Mouse (Mus musculus) B cell, adult 2 months (primary cell): ENCODE results near the gene Gm14147.
"Not testable (repeated sequence)": the region's sequence is repeated elsewhere in the genome, so short reads cannot be mapped to it uniquely, and the experiment has no call there.

Experiments
- DNase-seq, 2 experiments: peaks; one replicate each; pipeline ENCODE4 v3.0.0; 2022

Gene Gm14147

GRCm38 (mm10) chr2:151097945-151098344 is at the start of gene Gm14147:
Gene Gm14147 (plus strand): TSS chr2:151098245.
- not testable (repeated sequence) for DNase-seq

- DNase-seq: no peak
Measured at GRCm38 (mm10) chr2:151056637-151057036, 41.4 kb upstream of the Gm14147 start.

GRCm38 (mm10) chr2:151092250-151092649 is 5.8 kb upstream of the Gm14147 start, which contains the start of gene Gm14151:
Gene Gm14151 (minus strand): TSS chr2:151092350.
- not testable (repeated sequence) for DNase-seq
